14 mouse cellular contexts compared by ENCODE assay signal in the genomic region with DNA sequence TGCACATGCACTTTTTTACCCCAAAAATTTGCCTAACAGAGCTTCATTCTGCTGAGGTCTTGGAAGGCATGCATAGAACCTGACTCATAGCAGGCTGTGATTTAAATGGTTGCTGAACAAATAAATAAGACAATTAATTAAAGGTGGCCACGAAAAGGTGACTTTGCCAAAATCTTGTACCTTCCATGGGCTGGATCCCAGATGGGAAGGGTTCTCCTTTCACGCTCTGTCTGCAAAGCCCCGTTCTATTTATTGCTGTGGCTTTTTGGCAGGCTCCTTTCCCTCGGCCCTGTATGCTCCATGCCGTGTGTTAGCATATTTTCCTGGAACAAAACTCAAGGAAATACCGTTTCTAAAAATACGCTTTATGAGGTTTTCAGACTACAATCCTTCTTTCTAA.
A peak's percentile ranks its signal among the peaks of the same experiment; 100 is the strongest.
DNase-seq lines count a peak whose midpoint lies in the region; ATAC-seq and TF ChIP-seq lines count a peak whose summit lies in the region.
"Had no signal": no experiment of that assay in that cellular context is flagged by ENCODE, and none has a peak within 500 bp of the region (broad histone marks: within the 10 kb centered on the region; RNA-seq: fewer than 3 reads in every experiment).

No protein-coding gene starts in this region.

- no peak overlapping the region for H3K27ac ChIP-seq in heart, postnatal 0 days (ENCODE audit: low read depth)
- H3K27ac ChIP-seq in heart, embryonic 11.5 days (ENCODE audit: low read depth, low read length), result no peak overlapping the region
- no peak overlapping the region; the same call in 1 of the 2 replicates for H3K27ac ChIP-seq in embryonic facial prominence, embryonic 14.5 days (replicated peaks; ENCODE audit: low read depth, low read length)
- no peak overlapping the region for H3K27ac ChIP-seq in midbrain, embryonic 14.5 days (replicated peaks; ENCODE audit: low read depth, low read length)
- H3K27ac ChIP-seq: heart, embryonic 15.5 days had no signal

- no peaks in the 10 kb centered on the region for H3K9me3 ChIP-seq in heart, postnatal 0 days (replicated peaks; ENCODE audit: control insufficient read depth, low read length)
- no peaks in the 10 kb centered on the region for H3K9me3 ChIP-seq in heart, embryonic 11.5 days (replicated peaks; ENCODE audit: control insufficient read depth, low read length)
- no peaks in the 10 kb centered on the region for H3K9me3 ChIP-seq in embryonic facial prominence, embryonic 14.5 days (ENCODE audit: control insufficient read depth, low read length)
- no peaks in the 10 kb centered on the region for H3K9me3 ChIP-seq in midbrain, embryonic 14.5 days (ENCODE audit: control insufficient read depth, low read length)
- H3K9me3 ChIP-seq: heart, embryonic 15.5 days had no signal

- H3K4me1 ChIP-seq in heart, postnatal 0 days (ENCODE audit: control insufficient read depth, insufficient read depth), result peaks cover 20% of the 10 kb centered on the region; the same call in 1 of the 2 replicates
- peaks cover 12% of the 10 kb centered on the region for H3K4me1 ChIP-seq in heart, embryonic 11.5 days (ENCODE audit: control insufficient read depth, insufficient read depth, low read length)
- H3K4me1 ChIP-seq in embryonic facial prominence, embryonic 14.5 days (ENCODE audit: control insufficient read depth, insufficient read depth, low read length), result peaks cover 11% of the 10 kb centered on the region
- H3K4me1 ChIP-seq in midbrain, embryonic 14.5 days (ENCODE audit: control insufficient read depth, insufficient read depth, low read length), result 0 out of 2 replicates have a peak, but pooled peaks cover 5% of the 10 kb centered on the region

- 15% methylated on average over 7 of the region's 7 CpGs for WGBS in heart, postnatal 0 days
- WGBS in heart, embryonic 11.5 days (ENCODE audit: insufficient replicate concordance), result 69% methylated on average over 7 of the region's 7 CpGs
- 38% methylated on average over 7 of the region's 7 CpGs for WGBS in embryonic facial prominence, embryonic 14.5 days
- WGBS in midbrain, embryonic 14.5 days, result 81% methylated on average over 7 of the region's 7 CpGs

- no peak for TF ChIP-seq POLR2A in brain, embryonic 14.5 days (IDR thresholded peaks at IDR 0.05; ENCODE audit: borderline replicate concordance, extremely low read depth, insufficient read depth, insufficient read length, poor library complexity, severe bottlenecking)

- no peak for ATAC-seq in heart, postnatal 0 days (ENCODE audit: insufficient read depth, low read depth)
- no peak for ATAC-seq in heart, embryonic 11.5 days (replicated peaks; ENCODE audit: insufficient number of reproducible peaks, low FRiP score, low TSS enrichment)
- peak; percentile 72 for ATAC-seq in embryonic facial prominence, embryonic 14.5 days (ENCODE audit: low read depth)
- ATAC-seq in inflammation-experienced regulatory T-cells, adult 6 months, result no peak
- no peak for ATAC-seq in midbrain, embryonic 14.5 days (ENCODE audit: low FRiP score, low TSS enrichment)
- ATAC-seq: liver, postnatal 0 days had no signal

- TF ChIP-seq CTCF in heart, postnatal 0 days (IDR thresholded peaks at IDR 0.05; ENCODE audit: low read depth), result no peak
- TF ChIP-seq CTCF in brain, embryonic 14.5 days (IDR thresholded peaks at IDR 0.05; ENCODE audit: borderline replicate concordance, extremely low read depth, insufficient read depth, insufficient read length), result no peak

- no peaks in the 10 kb centered on the region for H3K27me3 ChIP-seq in heart, postnatal 0 days (ENCODE audit: control insufficient read depth, insufficient read depth, low read length)
- H3K27me3 ChIP-seq in heart, embryonic 11.5 days (ENCODE audit: control insufficient read depth, insufficient read depth, low read length), result no peaks in the 10 kb centered on the region
- no peaks in the 10 kb centered on the region for H3K27me3 ChIP-seq in embryonic facial prominence, embryonic 14.5 days (replicated peaks; ENCODE audit: control insufficient read depth, insufficient read depth, low read length)
- no peaks in the 10 kb centered on the region for H3K27me3 ChIP-seq in midbrain, embryonic 14.5 days (ENCODE audit: control insufficient read depth, insufficient read depth, low read length)
- H3K27me3 ChIP-seq: heart, embryonic 15.5 days had no signal

- H3K9ac ChIP-seq in heart, postnatal 0 days (replicated peaks; ENCODE audit: low read depth, low read length), result no peak overlapping the region
- no peak overlapping the region for H3K9ac ChIP-seq in heart, embryonic 11.5 days (ENCODE audit: low read depth, low read length)
- no peak overlapping the region for H3K9ac ChIP-seq in embryonic facial prominence, embryonic 14.5 days (ENCODE audit: low read depth, low read length)
- H3K9ac ChIP-seq in midbrain, embryonic 14.5 days (replicated peaks; ENCODE audit: low read length), result no peak overlapping the region
- H3K9ac ChIP-seq: heart, embryonic 15.5 days; liver, postnatal 0 days had no signal

- H3K4me2 ChIP-seq in heart, postnatal 0 days (ENCODE audit: low read depth, low read length), result peak overlapping the region; percentile 22; the same call in 1 of the 2 replicates
- H3K4me2 ChIP-seq in heart, embryonic 11.5 days, result no peak overlapping the region
- 0 out of 2 replicates have a peak overlapping the region, but pooled peaks have one; percentile 8 for H3K4me2 ChIP-seq in embryonic facial prominence, embryonic 14.5 days (ENCODE audit: low read depth, low read length)
- no peak overlapping the region for H3K4me2 ChIP-seq in midbrain, embryonic 14.5 days (ENCODE audit: low read length)
- H3K4me2 ChIP-seq: heart, embryonic 15.5 days had no signal

- H3K4me3 ChIP-seq in heart, postnatal 0 days (ENCODE audit: low read depth, low read length), result no peak overlapping the region
- H3K4me3 ChIP-seq in heart, embryonic 11.5 days (ENCODE audit: low read depth, low read length), result no peak overlapping the region
- no peak overlapping the region for H3K4me3 ChIP-seq in embryonic facial prominence, embryonic 14.5 days (ENCODE audit: low read depth, low read length)
- no peak overlapping the region for H3K4me3 ChIP-seq in midbrain, embryonic 14.5 days (replicated peaks; ENCODE audit: low read depth, low read length)
- H3K4me3 ChIP-seq: heart, embryonic 15.5 days had no signal

- no peak for TF ChIP-seq EP300 in heart, postnatal 0 days (IDR thresholded peaks at IDR 0.05; ENCODE audit: low read depth)

- no peaks in the 10 kb centered on the region for H3K36me3 ChIP-seq in heart, postnatal 0 days (replicated peaks; ENCODE audit: control insufficient read depth, insufficient read depth, low read length)
- no peaks in the 10 kb centered on the region for H3K36me3 ChIP-seq in heart, embryonic 11.5 days (ENCODE audit: control insufficient read depth, insufficient read depth, low read length)
- H3K36me3 ChIP-seq in embryonic facial prominence, embryonic 14.5 days (ENCODE audit: control insufficient read depth, insufficient read depth, low read length), result no peaks in the 10 kb centered on the region
- H3K36me3 ChIP-seq in midbrain, embryonic 14.5 days (ENCODE audit: control insufficient read depth, insufficient read depth, low read length), result no peaks in the 10 kb centered on the region
- H3K36me3 ChIP-seq: heart, embryonic 15.5 days had no signal

- DNase-seq in heart, postnatal 0 days (ENCODE audit: low spot score), result peak; percentile 39
- peak; percentile 42 for DNase-seq in Muller cell, postnatal 12 days (ENCODE audit: inconsistent ontology term)
- DNase-seq in brain, embryonic 14.5 days (ENCODE audit: low read depth), result peak; percentile 78
- peak; percentile 85 for DNase-seq in embryonic facial prominence, embryonic 14.5 days (ENCODE audit: low spot score)
- DNase-seq in spleen, postnatal 4 days (ENCODE audit: low spot score in 2 of 2), result no peak
- DNase-seq in midbrain, embryonic 14.5 days, result no peak
- DNase-seq: gastrocnemius, postnatal 10 days; kidney, postnatal 25 days; liver, postnatal 0 days; retina, postnatal 1 day; thymus, adult 2 months had no signal

Comparison
In these comparisons a context has a peak if more than half of its experiments do, and no peak if none do; other contexts are left out.
1. H3K4me2 ChIP-seq: peak in heart, postnatal 0 days (single experiment) and embryonic facial prominence, embryonic 14.5 days (single experiment); none in heart, embryonic 11.5 days (single experiment) and midbrain, embryonic 14.5 days (single experiment).
2. DNase-seq: peak in heart, postnatal 0 days (single experiment), Muller cell, postnatal 12 days (single experiment), brain, embryonic 14.5 days (single experiment) and embryonic facial prominence, embryonic 14.5 days (single experiment); none in spleen, postnatal 4 days (0 of 2) and midbrain, embryonic 14.5 days (single experiment).